Mouse (Mus musculus) left cerebral cortex, adult 18-20 months (tissue): ENCODE data around the gene Tmcc2. TPM values are rescaled to one million over a fixed set of nuclear protein-coding genes. Genes with fewer than 3 reads are reported as not detected.

Source experiments
- DNase-seq, 2 experiments: peaks; one replicate each; pipeline ENCODE4 v3.0.0; 2021 to 2022; ENCODE audit warnings: low spot score in 2 of 2, mixed read lengths in 1 of 2
- long read RNA-seq, 2 experiments: library from polyadenylated mRNA; stranded (forward); transcript quantifications; one replicate each; pipeline ENCODE4 v2.0.0; 2021
- total RNA-seq, 2 experiments: library from RNA; stranded (reverse); gene quantifications; 2 replicates each; pipeline ENCODE4 v1.2.3; 2021

The Tmcc2 gene
- total RNA-seq, result 100 to 1,000 TPM; 204 to 205 TPM
- long read RNA-seq, experiment 1, transcript Tmcc2-201 (5 exons, 3,410 nt), result major isoform, 194 of 281 reads
- long read RNA-seq, experiment 1, transcript Tmcc2-203 (5 exons, 3,514 nt), result minor isoform, 10 of 281 reads
- long read RNA-seq, experiment 1, partial matches to known transcripts, result 51 of 281 reads
- long read RNA-seq, experiment 1, other reads (novel, unspliced or antisense), result 26 of 281 reads
- long read RNA-seq, experiment 2, transcript Tmcc2-201 (5 exons, 3,410 nt), result major isoform, 108 of 188 reads
- long read RNA-seq, experiment 2, transcript Tmcc2-203 (5 exons, 3,514 nt), result minor isoform, 11 of 188 reads
- long read RNA-seq, experiment 2, partial matches to known transcripts, result 62 of 188 reads
- long read RNA-seq, experiment 2, other reads (novel, unspliced or antisense), result 7 of 188 reads

GRCm38 (mm10) chr1:132390691-132391579, at the start of gene Tmcc2:
Gene Tmcc2, minus strand, starts transcription at chr1:132391281.
- DNase-seq, result peak in 1 of 2 experiments; percentile 48

- no peak for DNase-seq
These were observed 46.3 kb upstream of the Tmcc2 start for GRCm38 (mm10) chr1:132437389-132437788.

DNA sequence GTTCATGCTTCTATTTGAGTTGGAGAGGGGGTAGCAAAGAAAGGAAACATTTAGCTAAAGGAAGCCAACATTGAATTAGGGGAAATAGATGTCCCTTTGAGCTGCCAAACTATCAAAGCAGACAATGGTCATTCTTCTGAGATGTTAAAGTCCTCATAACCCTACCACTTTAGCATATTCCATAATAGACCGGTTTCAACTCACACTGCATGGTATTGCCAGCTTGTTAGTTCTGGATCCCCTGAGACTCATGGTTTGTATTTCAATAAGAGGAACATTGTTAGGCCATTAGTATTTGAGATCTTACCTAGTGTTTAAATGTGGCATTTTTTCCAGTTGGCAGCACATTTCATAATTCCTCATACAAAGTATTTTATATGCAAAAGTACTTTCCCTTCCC, 45.9 kb upstream of the Tmcc2 start:
- DNase-seq, result no peak

- DNase-seq, result no peak
These were observed 45.4 kb upstream of the Tmcc2 start for GRCm38 (mm10) chr1:132436320-132436958.

- DNase-seq, result no peak
These were observed 43.0 kb upstream of the Tmcc2 start for GRCm38 (mm10) chr1:132434032-132434431.

- DNase-seq, result no peak
These were observed 42.3 kb upstream of the Tmcc2 start for GRCm38 (mm10) chr1:132433349-132433748.

DNA sequence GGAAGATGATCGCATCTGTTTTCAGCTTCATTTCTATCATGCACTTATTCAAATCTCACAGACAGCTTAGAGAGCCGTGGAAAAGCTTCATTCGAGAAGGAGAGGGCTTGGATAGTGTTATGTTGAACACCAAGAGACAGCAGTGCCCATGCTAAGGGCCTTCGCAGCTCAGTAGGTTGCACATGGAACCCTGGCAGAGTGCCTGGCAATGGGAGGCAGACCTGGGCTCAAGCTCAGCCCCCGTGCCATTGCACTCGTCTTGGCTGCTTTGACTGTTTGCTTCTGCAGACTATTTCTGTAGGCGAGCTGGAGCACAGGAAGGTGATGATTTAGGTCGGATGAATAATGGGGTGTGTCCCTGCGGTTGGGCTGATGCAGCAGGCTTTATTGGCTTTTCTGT, 40.6 kb upstream of the Tmcc2 start:
- peak; percentile 25 to 51 for DNase-seq

- DNase-seq, result no peak
These were observed 39.7 kb upstream of the Tmcc2 start for GRCm38 (mm10) chr1:132430818-132431217.

DNA sequence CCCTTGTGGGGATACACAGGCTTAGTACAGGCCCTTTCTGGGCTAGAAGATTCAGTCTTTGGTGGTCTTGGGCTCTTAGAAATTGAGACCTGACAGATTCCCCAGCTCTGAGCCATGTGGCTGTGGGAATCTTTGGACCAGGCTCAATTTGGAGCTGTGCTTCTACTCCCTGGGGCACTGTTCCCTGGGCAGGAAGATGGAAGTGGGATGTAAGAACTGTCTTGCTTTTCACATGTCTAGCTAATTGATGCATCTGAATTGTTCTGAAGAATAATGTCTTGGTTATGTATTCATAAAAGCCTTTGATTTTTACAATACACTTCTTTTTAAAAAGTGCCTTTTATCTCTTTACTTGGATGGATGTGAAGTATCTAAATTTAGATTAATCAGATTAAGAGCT, 34.5 kb upstream of the Tmcc2 start:
- no peak for DNase-seq

- no peak for DNase-seq
These were observed 32.0 kb upstream of the Tmcc2 start for GRCm38 (mm10) chr1:132422912-132423696.

DNA sequence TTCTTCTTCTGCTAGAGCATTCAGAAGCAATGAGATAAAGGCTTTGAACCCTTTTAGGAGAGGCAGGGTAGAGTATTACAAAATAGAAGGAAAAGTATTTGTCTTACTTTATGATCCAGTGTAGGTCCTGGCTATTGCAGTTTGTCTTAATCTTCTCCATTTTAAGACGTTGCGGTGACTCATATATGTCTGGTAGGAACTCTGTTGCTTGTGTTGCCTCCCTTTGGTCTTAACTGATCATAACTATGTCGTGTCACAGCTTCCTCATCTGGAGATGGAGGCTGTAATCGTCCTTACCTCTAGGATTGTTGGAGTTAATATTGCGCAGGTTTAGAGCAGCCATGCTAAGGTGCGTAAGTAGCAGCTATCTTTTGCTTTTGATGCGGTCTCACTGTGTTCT, 29.6 kb upstream of the Tmcc2 start:
- no peak for DNase-seq

DNA sequence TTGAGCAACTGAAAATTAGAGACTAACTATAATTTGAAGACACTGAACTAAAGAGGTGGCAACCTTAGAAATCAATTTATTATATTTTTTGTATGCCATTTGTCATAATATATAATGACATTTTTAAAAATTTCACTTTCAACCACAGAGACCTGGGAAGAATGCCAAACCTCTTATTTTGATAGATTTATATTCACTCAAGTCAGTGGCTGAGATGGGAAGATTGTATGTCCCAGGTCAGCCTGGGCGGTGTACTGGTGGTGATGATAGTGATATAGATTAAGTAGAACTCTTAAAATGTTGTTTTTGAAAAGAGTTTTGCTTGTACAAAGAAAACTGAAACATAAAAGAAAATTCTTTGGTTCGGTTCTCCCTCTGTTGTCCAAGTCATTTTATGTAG, 29.1 kb upstream of the Tmcc2 start:
- no peak for DNase-seq

DNA sequence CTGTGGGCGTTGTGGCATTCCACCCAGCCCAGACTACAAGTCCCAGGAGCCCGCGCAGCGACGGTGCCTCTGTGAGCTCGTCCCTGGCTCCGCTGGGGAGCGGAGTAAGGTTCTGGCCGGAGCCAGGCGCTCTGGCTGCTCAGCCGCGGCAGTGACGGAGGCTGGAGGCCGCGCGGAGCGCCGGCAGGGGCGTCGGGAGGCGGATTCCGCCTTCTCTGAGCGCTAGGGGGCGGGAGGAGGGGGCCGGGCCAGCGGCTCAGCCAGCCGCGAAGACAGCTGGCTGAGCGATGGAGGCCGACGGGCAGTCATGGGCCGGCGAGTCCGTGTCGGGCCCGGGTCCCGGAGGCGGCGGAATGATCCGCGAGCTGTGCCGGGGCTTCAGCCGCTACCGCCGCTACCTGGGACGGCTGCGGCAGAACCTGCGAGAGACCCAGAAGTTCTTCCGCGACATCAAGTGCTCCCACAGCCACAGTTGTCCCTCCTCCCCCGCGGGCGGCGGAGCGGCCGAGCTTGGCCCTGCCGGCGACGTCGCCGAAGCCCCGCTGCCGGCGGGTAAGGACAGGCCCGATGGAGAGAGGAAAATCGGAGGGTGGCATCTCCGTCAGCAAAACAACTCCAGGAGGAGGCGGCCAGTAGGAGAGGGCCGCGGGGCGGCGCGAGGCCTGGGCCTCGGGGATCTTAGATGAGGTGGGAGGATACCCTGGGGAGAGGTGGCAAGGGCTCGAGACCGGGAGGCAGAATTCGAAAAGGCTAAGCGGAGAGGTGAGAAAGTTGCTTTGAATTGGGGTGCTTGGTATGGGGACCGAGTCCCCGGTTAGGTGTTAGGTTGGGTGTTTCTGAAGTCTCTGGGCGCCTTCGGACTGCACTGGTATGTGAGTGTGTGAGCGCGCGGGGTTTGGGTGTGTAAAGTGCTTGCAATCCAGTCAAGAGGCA, 26.5 kb upstream of the Tmcc2 start, which contains the start of gene Dstyk:
Gene Dstyk, plus strand, starts transcription at position 237 of the 933 bp plus-strand sequence.
- DNase-seq, result peak; percentile 85 to 93

DNA sequence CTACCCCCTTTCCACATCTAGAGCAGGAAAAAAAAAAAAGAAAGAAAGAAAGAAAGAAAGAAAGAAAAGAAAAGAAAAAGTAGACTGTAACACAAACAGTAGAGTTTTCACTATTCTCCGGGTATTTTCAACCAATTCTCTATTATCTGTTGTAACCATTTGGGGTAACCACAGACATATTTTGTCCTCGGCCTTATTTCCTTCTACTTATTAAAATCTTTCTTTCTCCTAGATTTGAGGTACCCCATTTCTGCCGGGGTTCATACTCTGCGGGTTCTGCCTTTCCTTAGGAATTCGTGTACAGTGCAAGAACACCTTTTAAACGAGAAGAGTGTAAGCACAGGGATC, 25.8 kb upstream of the Tmcc2 start:
- DNase-seq, result no peak

DNA sequence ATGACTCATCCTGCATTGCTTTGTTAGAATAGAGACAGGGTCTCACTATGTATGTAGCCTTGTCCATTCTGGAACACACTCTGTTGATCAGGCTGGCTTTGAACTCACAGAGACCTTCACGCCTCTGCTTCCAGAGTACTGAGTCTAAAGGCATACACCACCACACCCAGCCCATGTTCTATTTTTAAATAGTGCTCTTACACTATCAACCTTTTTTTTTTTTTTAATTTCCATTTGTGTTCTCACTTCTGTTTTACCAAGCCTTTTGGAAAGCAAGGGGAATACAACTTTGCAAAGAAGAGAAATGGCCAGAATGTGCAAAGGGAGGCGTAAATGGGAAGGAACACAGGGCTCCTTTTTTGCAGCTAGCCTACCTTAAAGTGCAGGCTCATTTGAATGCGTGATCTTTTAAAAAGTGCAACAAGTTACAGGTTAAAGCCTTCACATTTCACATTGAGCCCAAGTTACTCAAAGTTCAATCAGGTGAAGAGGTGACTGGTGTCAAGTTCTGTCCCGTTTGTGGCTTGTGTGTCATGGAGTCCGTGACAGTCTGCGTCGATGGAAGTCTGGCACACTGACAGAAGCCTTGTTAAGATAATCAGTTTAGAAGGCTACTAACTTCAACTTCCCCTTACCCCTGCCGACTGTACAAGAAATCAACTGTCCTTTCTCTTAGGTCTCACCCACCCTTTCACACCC, 25.3 kb upstream of the Tmcc2 start:
- no peak for DNase-seq

- no peak for DNase-seq
These were observed 19.6 kb upstream of the Tmcc2 start for GRCm38 (mm10) chr1:132410657-132411056.

GRCm38 (mm10) chr1:132401843-132402242, 10.8 kb upstream of the Tmcc2 start:
- DNase-seq, result no peak

- no peak for DNase-seq
These were observed 9.5 kb upstream of the Tmcc2 start for GRCm38 (mm10) chr1:132400538-132400937.

DNA sequence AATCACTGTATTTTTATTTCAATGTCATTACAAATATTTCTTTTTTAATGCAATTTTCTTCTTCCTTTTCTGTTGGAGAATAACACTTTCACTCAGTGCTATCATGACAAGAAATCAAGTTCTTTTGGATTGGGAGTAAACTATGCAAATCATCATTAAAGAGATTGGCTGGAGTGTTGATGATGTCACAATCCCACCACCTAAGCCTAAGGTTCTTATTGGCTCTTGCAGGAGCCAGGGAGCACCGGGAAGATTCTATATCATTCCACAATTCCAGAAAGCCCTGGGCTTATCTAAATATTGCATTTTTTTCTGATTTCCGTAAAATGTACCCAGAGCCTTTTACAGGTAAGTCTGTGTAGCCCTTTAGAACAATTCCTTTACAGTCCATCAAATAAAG, 5.6 kb upstream of the Tmcc2 start:
- no peak for DNase-seq
